17 mouse cellular contexts compared by ENCODE assay signal in the genomic region with DNA sequence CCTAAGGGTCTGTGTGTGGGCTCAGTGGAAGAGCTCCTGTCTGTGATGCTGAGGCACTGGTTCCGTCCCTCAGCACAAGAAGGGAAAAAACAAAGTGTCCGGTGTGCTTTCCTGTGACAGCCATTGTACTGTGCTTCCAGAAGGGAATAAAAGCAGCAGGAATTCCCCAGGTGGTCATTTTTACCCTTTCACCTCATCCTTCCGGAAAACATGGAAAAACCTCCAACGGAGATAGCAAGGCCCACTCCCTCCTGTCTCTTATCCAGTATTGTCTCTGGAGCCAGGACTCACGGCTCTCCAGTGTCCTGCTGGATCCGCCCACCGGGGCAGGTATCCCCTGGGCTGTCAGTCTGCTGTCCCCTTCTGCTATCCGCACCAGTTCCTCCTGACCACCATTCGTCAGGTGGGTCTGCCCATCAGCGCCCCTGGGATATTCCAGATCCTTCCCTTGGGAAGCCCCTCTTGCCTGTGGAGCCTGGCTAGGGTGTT. TPM values are rescaled to one million over a fixed set of nuclear protein-coding genes. Genes with fewer than 3 reads are reported as not detected.
"Had no signal": no experiment of that assay in that cellular context is flagged by ENCODE, and none has a peak within 500 bp of the region (broad histone marks: within the 10 kb centered on the region; RNA-seq: fewer than 3 reads in every experiment).

No protein-coding gene starts in this region.

- DNase-seq: layer of hippocampus, postnatal 36 days; liver; lung, adult 18-20 months; lung, postnatal 10 days; lung, postnatal 36 days; thymus, adult 18-20 months; thymus, postnatal 36 days had no signal

- H3K9me3 ChIP-seq: limb, embryonic 12.5 days; liver, embryonic 12.5 days; liver, embryonic 15.5 days; lung, embryonic 15.5 days; midbrain, embryonic 10.5 days; midbrain, embryonic 13.5 days had no signal

- H3K4me3 ChIP-seq: left cerebral cortex, adult 2 months; limb, embryonic 12.5 days; liver, embryonic 12.5 days; liver, embryonic 15.5 days; lung, embryonic 15.5 days; megakaryocyte, embryonic 14.5 days; midbrain, embryonic 10.5 days; midbrain, embryonic 13.5 days had no signal

- ATAC-seq: liver, embryonic 12.5 days; midbrain, embryonic 13.5 days had no signal

- H3K4me1 ChIP-seq: limb, embryonic 12.5 days; lung, embryonic 15.5 days; midbrain, embryonic 10.5 days; midbrain, embryonic 13.5 days had no signal

- H3K4me2 ChIP-seq: limb, embryonic 12.5 days; liver, embryonic 12.5 days; liver, embryonic 15.5 days; lung, embryonic 15.5 days; midbrain, embryonic 13.5 days had no signal

- H3K9ac ChIP-seq: limb, embryonic 12.5 days; liver, embryonic 12.5 days; liver, embryonic 15.5 days; lung, embryonic 15.5 days; midbrain, embryonic 13.5 days had no signal

- H3K27ac ChIP-seq: kidney, postnatal 0 days; left cerebral cortex, adult 2 months; limb, embryonic 12.5 days; liver, embryonic 12.5 days; liver, embryonic 15.5 days; lung, embryonic 15.5 days; midbrain, embryonic 10.5 days; midbrain, embryonic 13.5 days had no signal

- H3K27me3 ChIP-seq: limb, embryonic 12.5 days; liver, embryonic 12.5 days; liver, embryonic 15.5 days; lung, embryonic 15.5 days; midbrain, embryonic 13.5 days had no signal

RNA-seq across cellular contexts. Expression of a gene that starts 41.8 kb away (rescaled TPM):
- polyA plus RNA-seq: small intestine, adult 2 months had no signal
